Mouse (Mus musculus) retina, postnatal 7 days (tissue): ENCODE measurements around the gene Dnajc14.
"Not testable (repeated sequence)": the region's sequence is repeated elsewhere in the genome, so short reads cannot be mapped to it uniquely, and the experiment has no call there.

Source experiments
- DNase-seq: peaks from one replicate; pipeline ENCODE4 v3.0.0-alpha.2; 2012; ENCODE audit warnings: low read depth, low spot score

Dnajc14 gene

GRCm38 (mm10) chr10:128820217-128820616 lies 16.4 kb downstream of the Dnajc14 start:
- no peak for DNase-seq

DNA sequence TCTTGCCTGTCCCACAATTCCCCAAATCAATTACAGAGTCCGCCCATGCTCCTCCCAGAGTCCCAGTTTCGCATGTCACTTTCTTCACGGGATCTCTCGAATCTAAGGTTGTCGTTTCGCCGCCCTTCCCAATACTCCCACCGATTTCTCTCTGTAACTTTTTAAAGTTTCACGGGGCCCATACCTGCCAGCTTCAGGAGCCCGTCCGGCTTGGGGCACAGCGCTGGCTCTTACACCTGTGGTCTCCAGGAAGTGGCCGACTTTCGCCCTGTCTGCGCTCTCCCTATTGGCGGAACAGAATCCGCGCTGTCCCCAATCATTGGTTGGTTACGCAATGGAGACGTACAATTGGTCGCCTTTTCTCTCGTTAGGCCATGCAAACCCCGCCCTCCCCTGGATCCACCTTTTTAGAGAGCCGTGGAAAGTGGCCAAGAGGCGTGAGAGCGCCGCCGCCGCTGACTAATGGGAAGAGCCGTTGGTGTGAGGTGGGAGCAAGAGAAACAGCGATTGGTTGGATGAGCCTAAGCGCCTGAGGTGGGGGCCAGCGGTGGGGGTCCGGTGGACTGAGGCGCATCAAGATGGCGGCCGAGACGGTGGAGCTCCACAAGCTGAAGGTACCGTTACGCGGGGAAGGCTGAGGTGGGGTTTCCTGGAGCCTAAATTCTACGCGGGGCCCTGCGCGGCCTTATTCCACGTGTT lies 17.6 kb downstream of the Dnajc14 start, which contains the start of gene Ormdl2:
Gene Ormdl2 (minus strand): TSS at position 288 of the 699 bp plus-strand sequence.
- DNase-seq: peak; percentile 100

GRCm38 (mm10) chr10:128822135-128822534 lies 18.3 kb downstream of the Dnajc14 start:
- DNase-seq: no peak

DNA sequence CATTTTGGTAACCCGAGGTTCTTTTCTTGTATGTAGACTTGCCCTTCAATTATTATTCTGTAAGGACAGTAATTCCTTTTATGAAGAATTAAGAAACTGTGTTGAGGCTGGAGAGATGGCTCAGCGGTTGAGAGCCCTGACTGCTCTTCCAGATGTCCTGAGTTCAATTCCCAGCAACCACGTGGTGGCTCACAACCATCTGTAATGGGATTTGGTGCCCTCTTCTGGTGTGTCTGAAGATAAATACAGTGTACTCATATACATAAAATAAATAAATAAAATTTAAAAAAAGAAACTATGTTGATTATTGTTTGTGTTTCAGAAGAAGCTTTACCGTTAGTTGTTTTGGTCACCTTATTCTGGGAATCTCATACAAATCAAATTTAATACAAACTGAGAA lies 19.2 kb downstream of the Dnajc14 start:
- DNase-seq: not testable (repeated sequence)

- no peak for DNase-seq
Observed at GRCm38 (mm10) chr10:128823821-128824220, 20.0 kb downstream of the Dnajc14 start.

DNA sequence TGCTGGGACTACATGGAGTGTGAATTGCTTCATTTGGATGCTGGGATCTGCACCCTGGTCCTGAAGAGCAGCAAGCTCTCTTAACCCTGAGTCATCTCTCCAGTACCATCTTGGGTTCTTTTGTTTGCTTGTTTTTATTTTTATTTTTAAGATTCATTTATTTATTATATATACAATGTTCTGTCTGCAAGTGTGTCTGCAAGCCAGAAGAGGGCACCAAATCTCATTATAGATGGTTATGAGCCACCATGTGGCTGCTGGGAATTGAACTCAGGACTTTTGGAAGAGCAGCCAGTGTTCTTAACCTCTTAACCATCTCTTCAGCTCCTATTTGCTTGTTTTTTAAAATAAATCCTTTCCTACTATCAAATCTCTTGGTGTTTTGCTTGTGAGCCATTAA lies 33.5 kb downstream of the Dnajc14 start:
- DNase-seq: no peak

DNA sequence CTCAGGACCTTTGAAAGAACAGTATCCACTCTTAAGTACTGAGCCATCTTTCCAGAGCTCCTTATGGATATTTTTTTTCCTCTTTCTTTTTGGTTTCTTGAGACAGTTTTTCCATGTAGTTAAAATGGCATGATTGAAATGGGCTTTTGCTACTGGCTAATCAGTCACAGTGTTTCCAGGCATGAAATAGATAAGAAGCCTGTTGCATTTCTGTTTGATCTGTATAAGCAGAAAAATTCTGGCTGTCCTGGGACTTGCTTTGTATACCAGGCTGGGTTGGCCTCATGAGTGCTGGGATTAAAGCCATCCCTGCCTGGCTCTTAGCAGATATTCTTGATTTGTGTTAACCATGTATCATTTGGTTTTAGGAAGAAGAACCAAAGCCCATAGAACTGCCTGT lies 35.6 kb downstream of the Dnajc14 start:
- DNase-seq: no peak

DNA sequence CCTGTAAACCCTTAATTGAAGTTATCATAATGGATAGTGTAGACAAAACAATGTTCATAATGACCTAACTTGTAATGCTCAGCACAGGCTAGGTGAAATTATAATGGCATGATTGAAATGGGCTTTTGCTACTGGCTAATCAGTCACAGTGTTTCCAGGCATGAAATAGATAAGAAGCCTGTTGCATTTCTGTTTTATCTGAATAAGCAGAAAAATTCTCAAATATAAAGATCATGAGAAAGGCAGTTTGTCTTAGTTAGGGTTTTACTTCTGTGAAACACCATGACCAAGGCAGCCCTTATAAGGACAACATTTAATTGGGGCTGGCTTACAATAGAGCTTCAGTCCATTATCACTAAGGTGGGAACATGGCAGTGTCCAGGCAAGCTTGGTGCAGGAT lies 36.8 kb downstream of the Dnajc14 start:
- no peak for DNase-seq

DNA sequence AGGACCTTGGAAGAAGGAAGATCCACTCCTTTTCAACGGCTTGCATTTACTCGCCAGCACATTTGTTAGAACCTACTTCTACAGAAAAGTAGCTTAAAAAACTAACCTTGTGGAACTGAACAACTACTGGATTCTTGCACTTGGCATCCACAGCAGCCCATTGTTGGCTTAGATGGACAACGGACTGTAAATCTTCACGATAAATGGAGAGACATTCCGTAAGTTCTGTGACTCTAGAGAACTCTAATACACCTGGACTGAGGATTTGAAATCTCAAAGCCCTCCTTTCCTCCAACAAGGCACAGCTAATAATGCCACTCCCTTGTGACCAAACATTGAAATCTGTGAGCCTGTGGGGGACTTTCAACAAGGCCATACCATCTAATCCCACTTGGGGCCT lies 39.4 kb downstream of the Dnajc14 start:
- no peak for DNase-seq

- DNase-seq: peak; percentile 14
Observed at GRCm38 (mm10) chr10:128845516-128845915, 41.7 kb downstream of the Dnajc14 start.

DNA sequence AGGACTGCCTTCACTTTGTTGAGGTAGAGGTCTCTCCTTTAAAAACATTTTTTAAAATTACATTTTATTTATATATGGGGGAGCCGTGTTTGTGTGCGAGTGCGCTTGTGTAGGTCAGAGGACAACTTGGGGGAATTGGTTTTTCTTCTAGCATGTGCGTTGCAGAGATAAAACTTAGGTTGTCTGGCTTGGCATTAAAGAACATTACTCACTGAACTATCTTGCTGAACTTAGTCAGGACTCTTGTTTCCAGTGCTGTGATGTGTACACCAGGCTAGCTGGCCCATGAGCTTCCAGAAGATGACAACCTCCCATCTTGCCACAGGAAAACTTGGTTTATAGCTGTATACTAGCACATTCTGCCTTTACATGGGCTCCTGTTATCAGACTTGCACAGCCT lies 42.8 kb downstream of the Dnajc14 start:
- DNase-seq: no peak

DNA sequence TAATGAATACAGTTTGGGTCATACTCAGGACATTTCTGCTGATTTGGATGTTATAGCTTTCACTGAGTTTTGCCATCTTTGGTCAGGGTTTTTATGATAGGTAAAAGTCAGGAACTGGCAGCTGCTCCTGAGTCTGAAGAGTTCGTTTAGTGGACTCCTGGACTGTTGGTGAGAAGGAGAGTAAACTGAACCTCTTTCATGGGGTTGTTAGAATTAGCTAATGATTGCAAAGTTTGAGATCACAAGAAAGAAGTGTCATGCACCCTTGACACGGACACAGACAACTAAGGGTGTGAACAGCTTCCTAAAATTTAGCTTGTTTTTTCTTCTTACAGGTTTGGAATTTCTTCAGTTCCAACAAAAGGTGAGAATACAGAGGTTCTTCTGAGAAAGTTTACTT lies 44.6 kb downstream of the Dnajc14 start:
- no peak for DNase-seq

DNA sequence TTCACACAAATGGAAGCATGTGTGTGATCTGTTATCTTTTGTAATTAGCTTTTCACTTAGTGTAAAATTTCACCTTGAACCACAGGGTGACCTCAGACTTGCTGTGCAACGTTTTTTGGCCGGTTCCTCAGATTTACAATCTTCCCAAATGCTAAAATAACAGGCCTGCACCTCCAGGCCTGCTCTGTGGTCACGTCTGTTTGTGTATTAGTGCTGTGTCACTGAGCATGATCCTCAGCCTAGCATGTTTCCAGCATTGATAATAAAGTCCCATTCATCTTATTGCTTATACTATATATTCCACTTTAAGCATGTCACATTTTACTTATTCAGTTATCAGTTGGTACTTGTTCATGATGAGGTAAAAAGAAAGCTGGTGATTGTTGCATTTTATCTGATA lies 46.5 kb downstream of the Dnajc14 start:
- DNase-seq: no peak

- no peak for DNase-seq
Observed at GRCm38 (mm10) chr10:128861176-128861575, 57.3 kb downstream of the Dnajc14 start.

DNA sequence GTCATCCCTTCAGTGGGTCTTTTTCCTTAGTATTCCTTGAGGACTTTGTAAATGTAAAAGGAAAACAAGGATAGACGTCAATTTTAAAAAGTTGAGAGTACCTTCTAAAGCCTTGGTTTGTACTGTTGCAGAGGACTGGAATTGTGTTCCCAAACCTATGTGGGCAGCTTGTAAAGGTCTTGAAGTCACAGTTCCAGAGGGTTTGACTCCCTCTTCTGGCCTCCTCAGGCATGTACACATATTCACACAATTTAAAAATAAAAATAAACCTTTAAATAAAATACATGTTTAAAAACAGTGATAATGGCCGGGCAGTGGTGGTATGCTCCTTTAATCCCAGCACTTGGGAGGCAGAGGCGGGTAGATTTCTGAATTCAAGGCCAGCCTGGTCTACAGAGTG lies 62.2 kb downstream of the Dnajc14 start:
- DNase-seq: no peak

DNA sequence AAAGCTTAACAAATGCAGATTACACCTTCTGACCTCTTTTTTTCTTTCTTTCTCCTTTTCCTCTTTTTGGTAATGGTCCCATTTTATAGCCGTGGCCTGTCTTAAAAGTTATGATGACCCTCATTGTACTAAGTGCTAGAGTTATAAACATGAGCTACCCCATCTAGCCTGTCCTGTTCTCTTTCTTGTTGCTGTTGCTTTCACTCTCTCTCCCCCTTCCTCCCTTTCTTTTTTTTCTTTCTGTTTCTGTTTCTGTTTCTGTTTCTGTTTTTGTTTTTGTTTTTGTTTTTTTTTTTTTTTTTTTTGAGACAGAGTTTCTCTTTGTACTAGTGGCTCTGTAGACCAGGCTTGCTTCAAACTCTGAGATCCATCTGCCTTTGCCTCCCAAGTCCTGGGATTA lies 62.7 kb downstream of the Dnajc14 start:
- DNase-seq: no peak
